Mouse (Mus musculus): Measurements from ENCODE around the gene Rnf212.

The Rnf212 gene

DNA sequence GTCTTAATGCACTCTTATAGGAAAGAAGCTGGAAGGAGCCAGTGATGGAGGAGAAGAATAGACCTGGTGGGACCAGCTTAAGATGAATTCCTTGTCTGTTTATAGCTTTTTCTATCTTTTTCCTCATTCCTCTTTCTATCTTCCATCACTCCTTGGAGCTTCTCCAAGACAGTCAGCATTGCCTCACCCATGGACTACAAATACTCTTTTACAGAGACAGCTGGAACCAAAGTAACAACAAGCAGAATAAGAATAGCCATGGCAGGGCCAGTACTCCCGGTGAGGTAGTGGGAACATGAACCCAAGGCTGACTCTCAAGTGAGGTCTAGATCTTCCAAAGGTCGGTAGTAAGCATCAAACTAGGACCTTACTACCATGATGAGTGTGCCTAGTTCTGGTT lies 61.7 kb downstream of the Rnf212 start:
- DNase-seq (ENCODE audit: low read depth, low spot score), result no peak

DNA sequence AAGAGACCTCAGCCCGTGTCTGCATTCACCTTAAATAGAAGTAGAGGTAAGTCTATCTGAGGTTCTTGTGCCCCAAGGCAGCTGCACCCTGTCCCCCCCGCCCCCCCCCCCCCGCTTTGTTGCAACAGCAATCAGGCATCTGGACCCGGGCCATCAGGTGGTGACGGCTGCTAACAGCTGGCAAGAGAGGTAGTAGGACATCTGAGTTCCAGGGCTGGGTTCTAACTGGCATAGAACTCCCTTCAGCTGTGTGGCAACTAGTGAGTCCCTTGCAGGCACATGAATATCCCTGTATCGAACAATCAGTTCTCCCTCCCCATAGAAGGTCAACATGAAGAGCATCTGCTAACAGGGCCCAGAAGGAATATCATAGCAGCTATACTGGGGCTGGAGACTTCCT lies 62.8 kb downstream of the Rnf212 start:
- DNase-seq (ENCODE audit: low read depth, low spot score), result no peak

DNA sequence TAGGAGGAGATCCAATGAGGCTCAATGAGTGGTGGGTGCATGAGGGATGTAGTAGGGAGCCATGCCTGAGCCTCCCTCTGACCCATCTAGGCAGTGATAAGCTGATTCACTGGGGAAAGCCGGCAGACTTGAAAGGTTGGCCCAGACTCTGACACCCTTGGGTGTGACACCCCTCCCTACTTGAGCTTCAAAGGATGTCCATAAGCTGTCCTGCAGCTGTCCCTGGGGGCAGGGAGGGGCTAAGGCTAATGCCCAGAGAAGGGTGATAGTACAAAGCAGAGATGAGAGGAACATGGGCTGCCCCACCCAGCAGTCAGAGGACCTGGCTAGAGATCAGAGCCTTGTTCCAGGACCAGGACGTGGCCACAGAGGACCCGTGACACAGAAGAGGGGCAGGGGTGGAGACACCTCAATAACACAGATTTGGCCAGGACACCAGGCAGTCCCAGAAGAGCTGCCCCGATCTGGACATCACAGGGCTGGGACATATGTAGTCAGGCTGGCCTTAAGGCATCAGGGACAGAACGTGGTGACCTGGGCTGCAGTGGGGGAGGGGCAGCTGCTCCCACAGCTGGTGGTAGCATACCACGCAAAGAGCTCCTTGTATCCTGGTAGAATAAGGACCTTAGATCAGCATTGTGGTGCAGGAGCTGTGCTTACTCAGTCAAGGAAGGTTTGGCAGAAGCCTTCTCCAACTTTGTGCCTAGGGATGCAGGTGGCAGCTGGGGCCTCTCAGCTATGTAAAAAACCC lies 65.6 kb downstream of the Rnf212 start:
- no peak for DNase-seq (ENCODE audit: low read depth, low spot score)

DNA sequence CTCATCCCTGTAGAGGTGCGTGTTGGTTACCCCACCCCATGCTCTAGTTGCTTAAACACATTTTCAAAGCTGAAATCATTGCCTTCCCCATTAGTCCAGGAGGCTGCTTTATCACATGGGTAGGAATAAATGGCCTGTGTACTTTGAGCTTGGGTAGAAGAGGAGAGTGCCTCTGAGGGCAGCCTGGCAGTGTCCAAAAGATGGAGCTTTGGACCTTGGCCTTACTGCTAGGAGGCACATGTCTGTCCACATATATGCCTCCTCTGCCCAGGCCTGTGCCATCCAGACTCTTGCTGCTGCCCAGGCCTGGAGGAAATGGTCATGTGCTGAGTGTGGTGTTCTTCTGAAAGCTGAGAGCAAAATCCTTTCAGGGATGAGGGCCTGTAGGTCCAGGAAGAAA lies 66.4 kb downstream of the Rnf212 start:
- DNase-seq (ENCODE audit: low read depth, low spot score), result no peak

DNA sequence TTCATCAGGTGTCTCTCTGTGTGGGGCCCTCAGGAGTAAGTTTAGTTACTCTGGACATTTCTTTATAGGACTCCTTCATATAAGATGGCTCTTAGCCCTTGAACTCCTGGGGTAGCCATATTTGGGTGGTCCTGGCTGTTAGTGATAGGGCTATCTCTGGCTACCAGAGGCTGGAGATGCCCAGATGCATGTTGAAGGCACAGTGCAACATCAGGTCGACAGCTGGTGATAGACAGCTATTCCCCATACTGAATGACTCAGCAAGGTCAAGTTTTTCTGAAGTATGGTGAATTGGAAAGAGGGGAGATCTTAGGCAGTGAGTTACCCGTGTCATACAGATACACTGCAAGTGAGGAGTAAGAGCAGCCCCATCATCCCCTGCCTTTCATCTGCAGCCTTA lies 67.0 kb downstream of the Rnf212 start:
- no peak for DNase-seq (ENCODE audit: low read depth, low spot score)

DNA sequence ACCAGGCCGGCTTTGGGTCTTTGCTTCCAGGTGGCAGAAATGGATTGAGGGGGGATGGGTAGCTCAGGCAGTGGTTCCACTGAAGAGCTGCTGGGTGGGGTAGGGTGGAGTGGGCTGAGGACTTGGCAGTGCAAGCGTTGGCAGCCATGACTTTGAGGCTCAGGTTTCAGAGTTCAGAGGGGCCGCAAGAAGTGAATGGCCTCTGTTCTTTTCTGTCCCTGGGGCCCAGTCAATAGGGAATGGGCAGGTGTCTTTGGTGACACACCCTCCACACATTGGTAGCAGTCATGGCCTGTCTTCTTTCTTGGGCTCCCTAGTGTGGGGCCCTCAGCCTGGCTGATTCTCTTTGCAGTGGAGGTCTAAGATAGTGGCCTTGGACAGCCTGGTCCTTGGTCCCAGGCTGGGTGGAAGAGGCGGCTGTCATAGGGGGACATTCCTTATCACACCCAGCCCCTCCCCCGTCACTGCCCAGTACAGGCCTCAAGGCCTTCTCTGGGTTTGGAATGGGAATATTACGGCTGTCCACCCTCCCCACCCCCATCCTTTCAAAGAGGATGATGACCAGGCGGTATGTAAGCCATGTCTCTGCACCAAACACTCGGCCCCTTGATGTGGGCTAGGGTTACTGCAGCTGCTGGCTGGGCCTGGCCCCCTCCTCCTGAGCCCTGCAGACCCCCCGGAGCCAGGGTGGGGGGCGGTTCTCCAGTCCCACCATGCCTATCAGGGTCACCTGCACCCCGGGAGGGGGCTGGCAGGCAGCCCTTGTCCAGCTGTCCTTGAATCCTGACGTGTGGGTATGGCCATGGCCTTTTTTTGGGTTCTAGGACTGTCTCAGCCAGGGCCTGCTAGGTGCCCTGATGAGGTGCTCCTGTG lies 70.8 kb downstream of the Rnf212 start:
- DNase-seq (ENCODE audit: low read depth, low spot score), result no peak

DNA sequence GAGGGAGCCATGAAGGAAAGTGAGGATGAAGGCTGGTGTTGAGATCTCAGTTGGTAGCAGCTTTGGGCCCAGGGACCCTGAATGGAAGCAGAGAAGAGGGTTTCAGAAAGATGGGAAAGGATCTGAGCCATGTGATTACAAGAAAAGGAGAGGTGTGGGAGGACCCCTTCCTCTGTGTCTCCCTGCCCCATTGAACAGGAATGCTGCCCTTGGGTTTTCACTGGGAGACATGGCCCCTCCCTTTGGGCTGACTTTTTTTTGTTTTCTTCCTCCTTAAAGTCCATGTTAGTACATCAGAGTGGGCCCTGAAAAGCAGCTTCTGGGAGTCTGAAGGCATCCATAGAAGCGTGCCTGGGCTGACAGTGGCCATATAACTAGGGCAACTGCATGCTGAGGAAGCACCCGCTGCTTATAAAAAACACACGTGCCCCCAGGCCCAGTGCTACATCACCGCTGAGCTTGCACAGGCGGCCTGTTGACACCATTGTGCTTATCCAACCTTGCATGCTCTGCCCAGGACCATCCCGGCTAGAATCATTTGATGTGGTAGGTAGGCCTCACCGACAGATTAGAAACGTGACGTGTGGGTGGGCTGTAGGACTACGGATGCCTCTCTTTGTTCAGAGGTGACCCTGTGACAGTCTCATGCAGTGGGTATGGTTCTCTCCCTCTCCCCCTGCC lies 73.3 kb downstream of the Rnf212 start:
- no peak for DNase-seq (ENCODE audit: low read depth, low spot score)

DNA sequence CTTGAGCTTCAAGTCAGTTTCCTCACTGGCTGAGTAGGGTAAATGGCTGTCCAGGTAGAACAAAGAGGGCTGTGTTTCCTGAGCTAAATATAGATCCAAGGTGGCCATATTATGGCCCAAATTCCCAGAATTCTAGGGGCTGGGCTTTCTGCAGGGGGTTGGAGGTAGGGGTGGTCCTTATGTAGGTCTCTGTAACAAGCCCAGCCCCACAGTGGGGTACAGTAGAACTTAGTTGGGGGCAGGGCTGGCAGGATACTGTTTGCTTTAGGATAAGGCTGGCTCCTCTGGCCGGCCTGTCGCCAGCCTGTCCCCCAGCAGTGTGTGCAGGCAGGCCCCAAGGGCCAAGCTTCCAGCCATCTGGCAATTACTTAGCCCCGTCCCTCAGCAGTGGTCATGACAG lies 74.4 kb downstream of the Rnf212 start:
- DNase-seq (ENCODE audit: low read depth, low spot score), result no peak

DNA sequence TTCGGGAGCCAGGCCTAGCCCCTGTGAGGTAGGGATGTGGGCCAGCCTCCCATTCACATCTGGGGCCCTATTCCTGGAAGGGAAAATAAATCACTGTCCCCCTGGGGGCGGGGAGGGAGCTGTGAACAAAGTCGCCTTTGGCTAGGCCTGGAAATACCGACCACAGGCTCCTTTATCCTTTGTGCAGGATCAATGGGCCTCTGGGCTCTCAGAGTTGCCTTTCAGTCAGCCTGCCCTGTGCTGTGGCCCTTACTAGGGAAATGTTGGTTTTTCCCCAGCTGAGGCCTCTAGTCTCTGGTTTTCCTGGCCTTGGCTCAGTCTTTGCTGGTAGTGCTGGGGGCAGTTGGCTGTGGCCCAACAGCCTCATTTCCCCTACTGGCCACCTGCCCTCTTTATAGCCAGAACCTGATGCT lies 77.4 kb downstream of the Rnf212 start:
- DNase-seq (ENCODE audit: low read depth, low spot score), result peak; percentile 34

DNA sequence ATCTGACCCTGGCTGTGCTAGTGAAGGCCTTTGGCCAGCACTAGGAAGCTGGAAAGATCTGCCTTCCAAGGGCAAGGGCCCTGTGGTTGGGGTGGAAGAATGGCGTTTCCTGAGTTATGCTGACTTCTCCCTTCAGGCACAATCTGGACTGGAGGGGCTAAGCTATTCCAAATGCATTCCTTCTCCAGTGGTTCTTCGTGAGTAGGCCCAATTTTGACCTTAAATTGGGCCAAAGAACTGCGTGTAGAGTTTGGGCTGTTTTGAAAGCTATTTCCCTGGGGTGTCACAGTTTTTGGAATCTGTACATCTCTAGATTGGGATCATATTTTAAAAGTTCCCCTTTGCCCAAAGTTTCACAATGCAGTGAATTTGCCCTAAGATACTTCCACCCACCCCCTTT lies 78.2 kb downstream of the Rnf212 start:
- no peak for DNase-seq (ENCODE audit: low read depth, low spot score)

DNA sequence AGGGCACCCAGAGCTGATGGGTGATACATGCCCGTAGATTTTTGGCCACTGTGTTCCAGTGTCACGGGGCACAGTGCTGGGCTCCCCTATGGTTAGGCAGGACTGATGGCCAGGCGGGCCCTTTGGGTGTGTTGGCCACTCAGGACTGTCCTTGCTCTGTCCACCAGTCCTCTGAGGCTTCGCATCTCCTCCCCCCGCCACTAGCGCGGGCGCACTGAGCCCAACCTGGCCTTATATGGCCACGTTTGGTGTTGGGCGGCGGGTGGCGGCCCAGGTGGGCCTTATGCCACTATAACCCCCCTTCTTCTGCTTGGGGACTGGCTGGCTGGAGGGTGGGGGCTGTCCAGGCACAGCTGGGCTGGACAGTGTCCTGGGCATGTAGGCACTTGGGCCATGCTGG lies 78.9 kb downstream of the Rnf212 start:
- no peak for DNase-seq (ENCODE audit: low read depth, low spot score)

DNA sequence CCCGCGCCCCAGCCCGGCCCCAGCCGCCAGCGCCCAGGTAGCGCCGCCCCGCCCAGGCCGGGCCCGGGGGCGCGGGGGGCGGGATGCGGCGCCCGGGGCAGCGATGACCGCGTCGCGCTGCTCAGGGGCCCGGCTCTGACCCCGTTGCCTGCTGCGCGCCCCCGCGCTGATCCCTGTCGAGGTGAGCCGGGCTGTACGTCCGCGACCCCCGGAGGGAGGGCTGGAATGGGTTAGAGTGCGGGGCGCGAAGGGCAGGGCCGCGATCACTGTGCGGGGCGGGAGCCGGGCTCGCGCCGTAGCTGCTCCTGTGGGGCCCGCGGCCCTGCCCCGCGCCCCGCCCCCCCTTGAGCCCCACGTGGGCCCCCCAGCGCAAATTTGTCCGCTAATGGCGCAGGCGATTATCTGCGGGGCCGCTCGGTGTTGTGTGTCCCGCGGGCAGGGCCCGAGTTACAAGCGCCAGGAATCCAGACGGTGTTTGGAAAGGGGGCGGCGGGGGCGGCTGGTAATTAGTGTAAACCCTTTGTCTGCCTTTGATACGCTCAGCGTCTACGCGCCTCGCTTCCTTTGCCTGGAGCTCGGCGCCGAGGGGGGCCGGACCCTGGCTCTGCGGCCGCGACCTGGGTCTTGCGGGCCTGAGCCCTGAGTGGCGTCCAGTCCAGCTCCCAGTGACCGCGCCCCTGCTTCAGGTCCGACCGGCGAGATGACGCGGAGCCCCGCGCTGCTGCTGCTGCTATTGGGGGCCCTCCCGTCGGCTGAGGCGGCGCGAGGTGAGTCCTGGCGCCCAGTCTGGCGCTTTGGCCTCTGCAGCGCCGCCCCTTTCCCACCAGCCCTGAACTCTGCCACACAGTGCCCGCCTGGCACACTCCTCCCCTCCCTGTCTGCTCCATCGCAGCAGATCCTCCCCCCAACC lies 80.2 kb downstream of the Rnf212 start:
- DNase-seq (ENCODE audit: low read depth, low spot score), result no peak

DNA sequence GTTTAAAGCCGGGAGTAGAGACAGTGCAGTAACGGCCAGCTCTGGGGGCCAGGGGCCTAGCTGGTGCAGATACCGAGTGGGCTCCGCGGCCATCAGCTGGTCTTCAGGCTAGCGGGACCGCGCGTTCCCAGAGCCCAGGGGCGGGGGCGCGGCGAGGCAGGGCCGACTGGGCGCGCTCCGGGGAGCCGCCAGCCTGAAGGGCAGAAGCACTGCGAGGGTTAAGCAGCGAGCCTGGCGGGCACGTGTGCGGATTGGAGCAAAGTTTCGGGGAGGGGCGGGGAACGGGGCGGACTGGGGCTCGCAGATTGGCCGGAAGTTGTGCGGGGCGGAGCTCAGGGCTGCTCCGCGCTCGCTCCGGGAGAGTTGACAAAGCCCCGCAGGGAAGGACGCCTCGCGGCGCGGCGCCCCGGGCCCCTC lies 80.9 kb downstream of the Rnf212 start:
- peak; percentile 35 for DNase-seq (ENCODE audit: low read depth, low spot score)

DNA sequence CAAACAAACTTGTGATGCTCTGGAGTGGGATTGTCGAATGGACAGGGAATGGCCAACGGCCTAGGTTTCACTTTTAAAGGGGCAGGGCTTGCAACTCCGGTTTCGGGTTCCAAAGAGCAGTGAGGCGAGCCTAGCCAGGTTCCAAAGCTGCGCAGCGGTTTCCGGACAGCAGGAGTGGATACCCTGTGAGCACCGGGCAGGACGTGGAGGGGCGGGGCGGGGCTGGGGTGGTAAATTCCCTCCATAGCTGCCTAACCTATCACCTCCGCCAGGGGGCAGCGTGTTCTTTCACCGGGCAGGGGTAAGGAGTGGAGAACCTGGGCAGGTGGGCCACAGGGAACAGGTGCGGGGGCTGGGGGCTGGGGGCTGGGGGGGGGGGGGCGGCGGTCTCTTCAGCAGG lies 82.5 kb downstream of the Rnf212 start, which contains the start of gene Fgfrl1:
Gene Fgfrl1 (plus strand): TSS at position 112 of the 400 bp plus-strand sequence.
- DNase-seq (ENCODE audit: low read depth, low spot score), result no peak

DNA sequence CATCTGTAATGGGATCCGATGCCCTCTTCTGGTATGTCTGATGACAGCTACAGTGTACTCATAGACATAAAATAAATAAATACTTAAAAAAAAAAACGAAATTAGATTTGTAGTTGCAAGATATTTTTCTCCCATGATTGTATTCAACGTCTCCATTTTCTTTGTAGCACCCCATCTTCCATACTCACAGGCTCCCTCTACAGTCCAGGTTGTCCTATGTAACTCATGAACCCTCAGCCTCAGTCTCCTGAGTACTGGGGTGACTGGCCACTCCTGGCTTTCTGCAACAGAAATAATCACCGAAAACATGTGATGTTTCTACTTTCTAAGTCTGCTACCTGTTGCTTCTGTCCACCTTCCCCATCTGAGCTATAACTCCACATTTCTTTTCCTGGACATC lies 83.6 kb downstream of the Rnf212 start:
- no peak for DNase-seq (ENCODE audit: low read depth, low spot score)

DNA sequence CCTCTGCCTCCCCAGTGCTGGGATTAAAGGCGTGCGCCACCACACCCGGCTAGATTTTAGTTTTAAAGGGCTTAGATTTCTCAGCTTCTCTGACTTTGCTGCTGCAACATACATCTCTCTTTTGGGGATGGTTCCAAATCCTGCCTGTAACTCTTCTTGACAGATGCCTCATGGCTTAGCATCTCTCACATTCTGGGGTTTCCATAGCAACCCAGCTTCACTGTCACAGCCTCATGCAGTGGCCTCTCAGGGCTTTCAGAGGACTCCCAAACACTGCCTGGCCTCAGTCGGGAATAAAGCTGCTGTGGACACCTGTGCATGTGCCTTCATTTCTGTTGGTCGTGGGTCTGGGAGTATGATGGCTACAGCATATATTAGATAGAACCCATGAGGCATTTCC lies 85.7 kb downstream of the Rnf212 start:
- no peak for DNase-seq (ENCODE audit: low read depth, low spot score)

DNA sequence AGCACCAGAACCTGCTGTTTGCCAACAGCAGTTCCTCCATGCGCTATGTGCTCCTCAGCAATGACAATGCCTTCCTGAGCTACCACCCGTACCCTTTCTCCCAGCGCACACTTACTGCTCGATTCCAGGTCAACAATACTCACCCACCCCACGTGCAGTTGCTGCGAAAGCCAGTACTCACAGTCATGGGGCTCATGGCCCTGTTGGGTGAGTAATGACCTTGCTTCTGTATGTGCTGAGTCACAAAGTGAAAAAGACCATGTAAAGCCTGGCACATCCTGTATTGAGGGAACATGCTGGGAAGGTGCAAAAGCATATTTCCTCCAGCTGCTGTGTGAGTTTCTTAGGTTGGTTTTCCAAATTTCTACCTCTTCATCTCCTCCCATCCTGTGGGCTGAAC lies 93.9 kb downstream of the Rnf212 start:
- DNase-seq (ENCODE audit: low read depth, low spot score), result no peak

DNA sequence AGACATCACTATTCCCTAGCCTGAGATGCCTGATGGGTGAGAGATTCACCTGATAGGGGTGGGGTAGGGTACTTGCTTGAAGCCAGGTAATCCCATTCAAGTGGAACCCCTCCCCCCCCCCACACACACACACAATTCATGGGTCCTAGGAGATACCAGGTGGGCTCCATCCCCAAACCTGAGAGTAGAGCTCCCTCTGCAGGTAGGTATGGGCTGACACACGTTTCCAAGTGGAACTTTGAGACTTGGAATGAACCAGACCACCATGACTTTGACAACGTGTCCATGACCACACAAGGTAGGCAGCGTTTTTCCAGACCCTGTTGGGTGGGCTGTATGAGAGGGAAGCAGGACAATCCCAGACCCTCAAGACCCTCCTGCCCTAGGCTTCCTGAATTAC lies 94.9 kb downstream of the Rnf212 start:
- DNase-seq (ENCODE audit: low read depth, low spot score), result no peak
